Comparison of ENCODE assay signal across 8 mouse cellular contexts in the genomic region with DNA sequence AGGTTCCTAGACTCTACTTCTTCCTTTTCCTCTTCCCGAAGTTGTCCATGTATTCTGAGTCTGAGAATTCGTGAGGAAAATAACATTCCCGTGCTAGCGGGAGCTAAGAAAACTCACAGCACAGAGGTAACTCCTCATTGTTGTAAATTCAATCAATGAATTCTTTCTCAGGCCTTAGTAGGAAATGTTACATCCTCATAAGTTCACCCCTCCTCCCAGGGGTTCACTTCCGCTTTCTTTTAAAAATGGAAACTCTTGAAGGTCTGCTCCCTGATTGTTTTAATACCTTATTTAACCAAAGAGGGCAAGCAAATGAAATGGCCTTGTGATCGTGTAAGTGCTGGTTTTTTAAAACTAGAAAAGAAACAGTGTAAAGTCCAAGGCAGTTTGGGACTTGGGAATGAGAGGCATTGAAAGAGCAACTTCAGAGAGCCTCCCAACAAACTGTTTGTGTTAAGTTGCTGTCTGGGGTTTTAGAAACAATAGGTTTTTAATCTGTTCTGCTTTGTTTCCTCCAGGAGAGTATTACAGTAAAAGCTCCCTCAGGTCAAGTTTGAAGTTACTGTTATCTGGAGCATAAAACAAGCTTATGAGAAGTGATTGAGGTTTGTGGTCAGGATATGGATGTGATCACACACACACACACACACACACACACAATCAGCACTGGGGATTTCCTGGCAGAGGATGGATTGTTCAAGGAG. TPM values are rescaled to one million over a fixed set of nuclear protein-coding genes. Genes with fewer than 3 reads are reported as not detected.
DNase-seq lines count a peak whose midpoint lies in the region; ATAC-seq and TF ChIP-seq lines count a peak whose summit lies in the region.
"Not testable (repeated sequence)": the region's sequence is repeated elsewhere in the genome, so short reads cannot be mapped to it uniquely, and the experiment has no call there.

No protein-coding gene starts in this region.

- DNase-seq in heart, adult 11 months: peak; percentile 94
- DNase-seq in hindbrain, postnatal 0 days (ENCODE audit: low spot score): peak; percentile 28
- DNase-seq in layer of hippocampus, adult 9-11 months: peak; percentile 46
- DNase-seq in lung, postnatal 36 days: peak; percentile 68
- peak; percentile 60 for DNase-seq in retina, embryonic 14.5 days (ENCODE audit: low spot score)
- peak; percentile 4 for DNase-seq in thymus, postnatal 14 days

- H3K36me3 ChIP-seq in hindbrain, postnatal 0 days (ENCODE audit: insufficient read depth, low read length): not testable (repeated sequence)

- H3K27ac ChIP-seq in hindbrain, postnatal 0 days: not testable (repeated sequence)

- not testable (repeated sequence) for TF ChIP-seq CTCF in hindbrain, postnatal 0 days (IDR thresholded peaks at IDR 0.05; ENCODE audit: low read depth)

- H3K9ac ChIP-seq in hindbrain, postnatal 0 days (replicated peaks; ENCODE audit: low read length): not testable (repeated sequence)

- 73% methylated on average over 6 of the region's 6 CpGs for WGBS in hindbrain, postnatal 0 days

- not testable (repeated sequence) for H3K27me3 ChIP-seq in hindbrain, postnatal 0 days (ENCODE audit: insufficient read depth, low read length)

- peak; percentile 66 for ATAC-seq in activated CD4-positive, CD25-positive, alpha-beta regulatory T cell, adult 4 months
- peak; percentile 67 for ATAC-seq in common myeloid progenitor, adult 5-6 weeks (replicated peaks; ENCODE audit: low read depth, poor library complexity, severe bottlenecking)
- not testable (repeated sequence) for ATAC-seq in hindbrain, postnatal 0 days

- not testable (repeated sequence) for H3K9me3 ChIP-seq in hindbrain, postnatal 0 days (ENCODE audit: low read length)

- H3K4me3 ChIP-seq in hindbrain, postnatal 0 days (ENCODE audit: low read length): not testable (repeated sequence)

- H3K4me2 ChIP-seq in hindbrain, postnatal 0 days (ENCODE audit: low read depth, low read length): not testable (repeated sequence)

- H3K4me1 ChIP-seq in hindbrain, postnatal 0 days (ENCODE audit: insufficient read depth, low read length): not testable (repeated sequence)

RNA-seq across cellular contexts. Expression of a gene that starts 36.5 kb away (rescaled TPM):
- polyA plus RNA-seq in activated CD4-positive, CD25-positive, alpha-beta regulatory T cell, adult 4 months (2017; shearing (Covaris generic)): 1 to 10 TPM; 8.8 to 9.1 TPM
- 108 and 116 TPM in 2 replicates for total RNA-seq in common myeloid progenitor, adult 5-6 weeks (2017)
- 8.3 and 87.1 TPM in 2 replicates for total RNA-seq in hindbrain, postnatal 0 days (2014; rRNA removed)
- polyA plus RNA-seq in hindbrain, postnatal 0 days (2015; fragmentation: Nextera tagmentation; extraction: Ambion mirVana): 194 and 245 TPM in 2 replicates

Comparison
In these comparisons a context has a peak if more than half of its experiments do, and no peak if none do; other contexts are left out.
1. DNase-seq: peak in every context shown above with its lines; median percentile 94 in heart, adult 11 months; 68 in lung, postnatal 36 days; 60 in retina, embryonic 14.5 days; 46 in layer of hippocampus, adult 9-11 months; 28 in hindbrain, postnatal 0 days; 4 in thymus, postnatal 14 days.